16 mouse cellular contexts compared by ENCODE assay signal in the genomic region with DNA sequence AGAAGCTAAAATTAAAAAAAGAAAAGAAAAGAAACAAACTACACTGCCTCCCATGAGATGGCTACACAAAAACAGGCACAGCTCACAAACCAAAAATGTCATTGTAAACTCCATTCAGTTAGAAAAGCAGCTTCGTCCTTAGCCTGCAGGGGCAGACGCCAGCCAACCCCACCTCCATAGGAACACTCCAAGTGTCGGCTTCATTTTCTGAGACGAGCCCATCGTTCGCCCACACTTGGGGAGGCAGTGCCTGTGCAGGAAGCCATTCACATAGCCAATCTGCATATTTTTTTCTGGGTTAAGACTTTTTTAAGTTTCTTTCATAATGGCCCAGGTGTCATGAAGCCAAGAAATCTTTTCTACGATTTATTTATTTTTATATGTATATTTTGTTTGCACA.
"Had no signal": no experiment of that assay in that cellular context is flagged by ENCODE, and none has a peak within 500 bp of the region (broad histone marks: within the 10 kb centered on the region; RNA-seq: fewer than 3 reads in every experiment).

No protein-coding gene starts in this region.

- H3K4me3 ChIP-seq: lung, embryonic 15.5 days; megakaryocyte, embryonic 14.5 days; midbrain, embryonic 13.5 days; midbrain, embryonic 15.5 days; neural tube, embryonic 12.5 days; stomach, embryonic 15.5 days had no signal

- DNase-seq: liver, postnatal 0 days; lung, adult 2 months; lung, postnatal 14 days; lung, postnatal 36 days; thymus, adult 18-20 months; thymus, postnatal 14 days; thymus, postnatal 36 days had no signal

- ATAC-seq: liver, postnatal 0 days; lung, postnatal 0 days; midbrain, embryonic 13.5 days; midbrain, embryonic 15.5 days had no signal

- H3K27ac ChIP-seq: lung, embryonic 15.5 days; macrophage; midbrain, embryonic 13.5 days; midbrain, embryonic 15.5 days; neural tube, embryonic 12.5 days; stomach, embryonic 15.5 days; stomach, postnatal 0 days had no signal
